Mouse (Mus musculus): ENCODE data around the gene Gnl3l. TPM values are rescaled to one million over a fixed set of nuclear protein-coding genes. Genes with fewer than 3 reads are reported as not detected.

Gnl3l gene
- 91.7 and 100.0 TPM in 2 replicates for polyA plus RNA-seq (2015; fragmentation: Nextera tagmentation; extraction: Ambion mirVana)

DNA sequence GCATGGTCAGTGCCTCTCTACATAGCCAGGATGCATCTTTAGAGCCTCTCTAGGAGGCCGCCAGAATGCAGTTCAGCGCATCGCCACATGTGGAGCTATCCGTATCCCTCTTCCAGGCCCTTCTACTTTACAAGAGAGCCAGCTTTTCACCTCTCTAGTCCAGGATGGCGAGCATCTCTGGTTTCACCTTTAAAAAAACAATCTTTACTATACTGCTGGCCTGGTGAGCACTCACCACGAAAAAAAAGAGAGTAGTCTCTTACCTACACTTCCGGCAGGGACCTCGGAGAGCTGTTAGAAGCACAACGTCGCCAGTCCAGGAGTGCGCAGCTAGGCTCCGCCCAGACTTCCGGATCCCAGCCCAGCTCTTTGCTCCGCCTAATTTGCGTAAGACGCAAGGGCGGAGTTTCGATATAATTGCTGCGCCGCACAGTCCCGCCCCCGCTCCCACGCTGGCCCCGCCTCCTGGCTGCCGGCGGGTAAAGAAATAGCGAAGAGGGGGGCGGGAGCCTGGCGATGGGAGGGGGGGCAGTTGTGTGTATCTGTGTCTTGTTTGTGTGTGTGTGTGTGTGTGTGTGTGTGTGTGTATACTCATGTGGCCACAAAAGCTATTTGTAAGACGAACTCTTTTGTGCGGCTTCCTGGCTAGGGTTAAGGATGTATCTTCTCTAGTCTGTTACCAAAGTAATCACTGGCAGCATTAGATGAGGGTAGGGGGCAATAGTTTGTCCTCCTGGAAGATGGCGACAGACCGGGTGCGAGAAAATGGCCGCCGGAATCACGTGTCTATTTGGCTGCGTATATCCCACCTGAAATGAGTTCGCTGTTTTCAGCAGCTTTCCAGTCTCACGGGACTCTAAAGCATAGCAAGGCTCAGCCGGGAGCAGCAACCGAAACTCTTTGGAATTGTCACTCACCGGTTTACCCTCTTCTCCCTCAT lies at the start of gene Gnl3l:
Gnl3l (minus strand) TSS at position 385 of the 940 bp plus-strand sequence.

DNA sequence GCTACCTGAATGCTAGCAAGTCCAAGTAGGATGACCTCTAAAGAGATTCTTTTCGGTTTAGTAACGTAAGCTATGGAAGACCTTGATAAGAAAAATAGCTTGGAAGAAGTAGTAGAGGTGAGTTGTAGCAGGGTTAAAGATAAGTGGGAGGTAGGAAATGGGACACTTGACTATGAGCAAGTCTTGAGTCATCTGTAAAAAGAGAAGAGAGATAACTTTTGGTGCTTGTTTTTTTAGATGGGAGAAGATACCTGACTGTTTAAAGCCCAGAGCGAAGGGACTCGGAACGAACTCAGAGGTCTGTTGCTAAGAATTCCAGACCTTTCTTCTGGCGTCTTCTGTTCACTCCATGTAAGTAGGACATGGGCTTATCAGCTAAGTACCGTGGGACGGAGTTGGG lies 28.7 kb upstream of the Gnl3l start, which contains the start of gene Fgd1:
Fgd1 (plus strand) TSS at position 301 of the 400 bp plus-strand sequence.

Other genes with a start within 250 kb of the Gnl3l start
- 602 and 640 TPM in 2 replicates for gene Maged2, start 203.0 kb downstream of the Gnl3l start, polyA plus RNA-seq (2015; fragmentation: Nextera tagmentation; extraction: Ambion mirVana)
- 16.1 and 18.0 TPM in 2 replicates for gene Fgd1, start 28.8 kb upstream of the Gnl3l start, polyA plus RNA-seq (2015; fragmentation: Nextera tagmentation; extraction: Ambion mirVana)
- 35.5 and 37.5 TPM in 2 replicates for gene Tsr2, start 79.2 kb upstream of the Gnl3l start, polyA plus RNA-seq (2015; fragmentation: Nextera tagmentation; extraction: Ambion mirVana)
- 9.8 and 10.5 TPM in 2 replicates for gene Wnk3, start 180.8 kb upstream of the Gnl3l start, polyA plus RNA-seq (2015; fragmentation: Nextera tagmentation; extraction: Ambion mirVana)